Mouse (Mus musculus) spleen, adult 2 months (tissue): ENCODE data around the gene Hoxd9. TPM values are rescaled to one million over a fixed set of nuclear protein-coding genes. Genes with fewer than 3 reads are reported as not detected.

Experiments
- DNase-seq, 2 experiments: peaks; one replicate each; pipeline versions ENCODE4 v3.0.0 to v3.0.0-alpha.2; 2012 to 2021; ENCODE audit warnings: low spot score in 2 of 2, low read depth in 1 of 2
- H3K27ac ChIP-seq: fragments of 200-500 bp; 2 replicates; pipeline ENCODE4 v1.5.1; 2012; ENCODE audit warnings: low read length, inconsistent platforms; ENCODE audit not compliant: insufficient read depth
- H3K27me3 ChIP-seq: fragments of 200-500 bp; 2 replicates; pipeline ENCODE4 v1.6.1; 2012; ENCODE audit warnings: mild to moderate bottlenecking, moderate library complexity, low read length, inconsistent platforms; ENCODE audit not compliant: control insufficient read depth, insufficient read depth
- H3K36me3 ChIP-seq: fragments of 200-500 bp; 2 replicates; pipeline ENCODE4 v1.6.1; 2012; ENCODE audit warnings: mild to moderate bottlenecking, low read length, inconsistent platforms; ENCODE audit not compliant: control insufficient read depth, insufficient read depth
- H3K4me1 ChIP-seq: fragments of 200-500 bp; 2 replicates; pipeline ENCODE4 v1.6.1; 2011; ENCODE audit warnings: inconsistent platforms; ENCODE audit not compliant: control insufficient read depth, insufficient read depth, insufficient read length
- H3K4me3 ChIP-seq: fragments of 200-500 bp; 2 replicates; pipeline ENCODE4 v1.5.1; 2011; ENCODE audit warnings: mild to moderate bottlenecking, inconsistent platforms; ENCODE audit not compliant: insufficient read depth, insufficient read length; ENCODE audit errors: extremely low read depth
- CTCF ChIP-seq: fragments of 200-500 bp; IDR thresholded peaks from 2 replicates; pipeline ENCODE4 v1.5.1; 2011; ENCODE audit warnings: mild to moderate bottlenecking, inconsistent platforms; ENCODE audit not compliant: insufficient read depth, insufficient read length, insufficient replicate concordance; ENCODE audit errors: extremely low read depth
- POLR2A ChIP-seq: fragments of 200-500 bp; IDR thresholded peaks from 2 replicates; pipeline ENCODE4 v1.6.1; 2011; ENCODE audit warnings: low read depth, low read length, inconsistent platforms
- WGBS: fragments of 180-500 bp; shearing (Covaris S2); methylation state at CpG from one replicate; pipeline ENCODE4 v1.1.7; 2018; 5-methylcytosine and 5-hydroxymethylcytosine counted together
- polyA plus RNA-seq: library from polyadenylated mRNA; depleted of rRNA; stranded (reverse); fragments of >200 nt; gene quantifications from 2 replicates; pipeline ENCODE4 v1.2.3, GENCODE M21; 2012

Gene Hoxd9
- polyA plus RNA-seq, 1 experiment = 0.06 TPM

DNA sequence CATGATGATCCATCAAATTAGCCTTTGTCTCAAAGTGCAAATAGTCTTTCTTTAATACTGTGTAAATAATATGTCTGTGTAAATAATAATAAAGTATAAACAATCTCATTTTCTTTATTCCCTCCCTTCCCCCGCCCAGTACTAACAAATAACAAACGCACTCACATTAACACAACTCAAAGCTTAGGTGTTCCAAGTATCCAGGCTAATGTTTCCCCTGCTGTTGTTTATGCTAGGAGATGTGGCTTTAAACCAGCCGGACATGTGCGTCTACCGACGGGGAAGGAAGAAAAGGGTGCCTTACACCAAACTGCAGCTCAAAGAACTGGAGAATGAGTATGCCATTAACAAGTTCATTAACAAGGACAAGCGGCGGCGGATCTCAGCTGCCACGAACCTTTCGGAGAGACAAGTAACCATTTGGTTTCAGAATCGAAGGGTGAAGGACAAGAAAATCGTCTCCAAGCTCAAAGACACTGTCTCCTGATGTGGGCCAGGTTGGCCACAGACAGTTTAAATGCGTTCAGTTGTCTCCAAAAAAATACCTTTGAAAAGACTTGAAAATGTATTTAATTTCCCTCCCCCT, 27.8 kb upstream of the Hoxd9 start:
- Histone ChIP-seq H3K4me1 (peaks cover 2% of the 10 kb centered on the region), H3K27me3 (peaks cover 37% of the 10 kb centered on the region), H3K27ac (no peak overlapping the region), H3K4me3 (no peak overlapping the region), H3K36me3 (no peaks in the 10 kb centered on the region)
- no peak for DNase-seq
- 6% methylated on average over 14 of the region's 14 CpGs for WGBS
- TF ChIP-seq CTCF (no peak), POLR2A (no peak)

DNA sequence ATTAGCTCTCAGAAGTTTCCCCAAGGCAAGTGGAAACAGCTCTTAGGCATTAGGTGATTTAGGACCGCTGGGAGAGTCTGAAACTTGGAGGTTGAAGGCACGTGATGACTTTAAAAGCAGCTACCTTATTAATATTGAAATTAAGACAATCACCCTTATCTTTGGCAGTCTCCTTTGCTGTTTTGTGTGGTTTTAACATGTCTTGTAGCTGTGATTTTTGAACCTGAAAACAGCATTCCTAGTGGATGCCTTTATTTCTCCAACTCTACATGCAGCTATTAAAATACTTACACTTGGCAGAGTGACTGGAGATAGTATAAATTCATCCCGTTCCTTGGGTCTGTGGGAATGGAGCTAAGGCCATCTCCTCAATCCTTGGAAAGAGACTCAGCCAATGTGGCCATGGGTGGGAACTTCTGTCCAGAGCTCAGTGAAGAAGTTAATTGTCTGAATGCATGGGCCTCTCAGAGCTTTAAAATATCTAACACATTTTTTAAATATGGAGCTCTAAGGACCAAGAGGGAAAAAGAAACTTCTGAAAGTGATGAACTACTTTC, 26.8 kb upstream of the Hoxd9 start:
- peaks cover 43% of the 10 kb centered on the region for H3K27me3 ChIP-seq
- no peak overlapping the region for H3K4me3 ChIP-seq
- 20% methylated on average over 3 of the region's 3 CpGs for WGBS
- no peak for DNase-seq
- H3K36me3 ChIP-seq = no peaks in the 10 kb centered on the region
- no peak for TF ChIP-seq CTCF
- TF ChIP-seq POLR2A = no peak
- peaks cover 2% of the 10 kb centered on the region for H3K4me1 ChIP-seq
- H3K27ac ChIP-seq = no peak overlapping the region

DNA sequence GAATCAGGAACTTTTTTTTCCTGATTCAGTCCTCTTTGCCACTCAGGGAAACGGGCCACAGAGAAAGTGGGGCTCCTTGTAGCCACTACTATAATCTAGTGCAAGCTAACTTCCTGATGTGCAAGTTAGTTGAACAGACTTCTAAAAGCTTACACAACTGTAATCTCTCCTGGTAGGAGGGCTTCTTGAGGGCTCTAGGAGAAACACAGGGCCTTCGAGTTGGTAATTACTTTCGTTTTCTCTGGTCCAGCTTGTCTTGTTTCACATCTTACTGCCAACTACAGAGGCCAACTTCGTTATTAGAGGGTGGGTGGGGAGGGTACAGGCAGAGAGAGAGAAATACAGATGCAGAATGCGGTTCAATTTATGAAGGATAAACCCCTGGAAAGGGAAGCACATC, 25.7 kb upstream of the Hoxd9 start:
- Histone ChIP-seq H3K4me3 (no peak overlapping the region), H3K4me1 (peaks cover 2% of the 10 kb centered on the region), H3K27ac (no peak overlapping the region), H3K36me3 (no peaks in the 10 kb centered on the region), H3K27me3 (peaks cover 40% of the 10 kb centered on the region)
- no peak for DNase-seq
- TF ChIP-seq POLR2A (no peak), CTCF (no peak)
- WGBS = 23% methylated on average over 5 of the region's 5 CpGs

DNA sequence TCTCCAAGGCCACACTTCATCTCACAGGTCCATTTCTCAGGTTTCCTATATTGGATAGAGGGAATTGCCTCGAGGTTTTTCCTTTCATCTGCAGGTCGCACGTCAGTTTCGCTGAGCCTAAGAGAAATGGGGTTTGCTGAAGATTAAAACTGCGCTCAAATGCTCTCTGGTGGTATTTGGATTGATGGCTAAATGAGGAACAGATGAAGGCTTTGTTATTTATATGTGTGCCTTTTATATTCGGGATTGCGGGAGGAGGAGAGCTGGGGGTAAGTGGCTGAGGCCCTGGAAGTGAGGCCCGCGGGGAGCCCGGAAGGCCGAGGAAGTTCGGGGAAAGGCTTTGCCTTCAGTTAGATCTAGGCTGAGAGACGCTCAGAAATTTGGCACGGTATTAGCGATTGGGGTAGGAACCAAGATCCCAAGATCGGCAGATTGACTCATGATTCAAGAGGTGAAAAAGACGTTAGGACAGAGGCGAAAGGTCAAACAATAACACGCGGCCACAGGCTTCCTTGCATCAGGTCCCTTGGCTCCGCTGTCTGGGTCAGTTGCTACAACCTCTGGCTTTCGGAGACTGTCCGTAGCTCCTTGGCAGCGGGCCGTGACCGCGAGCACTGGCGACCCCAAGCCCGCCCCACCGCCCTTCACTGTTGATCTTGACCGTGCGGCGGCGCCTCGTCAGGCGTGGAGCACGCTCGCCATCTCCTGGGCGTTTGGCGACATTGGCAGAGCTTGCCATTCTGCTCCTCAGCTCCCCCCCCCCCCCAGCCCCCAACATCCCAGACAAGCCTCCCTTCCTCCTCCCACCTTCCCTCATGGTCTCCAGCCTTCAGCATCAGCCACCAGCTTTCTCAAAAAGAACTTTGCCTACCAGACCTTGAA, 24.8 kb upstream of the Hoxd9 start:
- peak in 1 of 2 experiments; percentile 36 for DNase-seq
- Histone ChIP-seq H3K4me1 (peaks cover 2% of the 10 kb centered on the region), H3K27me3 (peaks cover 38% of the 10 kb centered on the region), H3K36me3 (no peaks in the 10 kb centered on the region), H3K27ac (no peak overlapping the region), H3K4me3 (peak overlapping the region; percentile 31; the same call in 1 of the 2 replicates)
- WGBS = 5% methylated on average over 40 of the region's 40 CpGs
- TF ChIP-seq CTCF = peak; percentile 72
- no peak for TF ChIP-seq POLR2A

DNA sequence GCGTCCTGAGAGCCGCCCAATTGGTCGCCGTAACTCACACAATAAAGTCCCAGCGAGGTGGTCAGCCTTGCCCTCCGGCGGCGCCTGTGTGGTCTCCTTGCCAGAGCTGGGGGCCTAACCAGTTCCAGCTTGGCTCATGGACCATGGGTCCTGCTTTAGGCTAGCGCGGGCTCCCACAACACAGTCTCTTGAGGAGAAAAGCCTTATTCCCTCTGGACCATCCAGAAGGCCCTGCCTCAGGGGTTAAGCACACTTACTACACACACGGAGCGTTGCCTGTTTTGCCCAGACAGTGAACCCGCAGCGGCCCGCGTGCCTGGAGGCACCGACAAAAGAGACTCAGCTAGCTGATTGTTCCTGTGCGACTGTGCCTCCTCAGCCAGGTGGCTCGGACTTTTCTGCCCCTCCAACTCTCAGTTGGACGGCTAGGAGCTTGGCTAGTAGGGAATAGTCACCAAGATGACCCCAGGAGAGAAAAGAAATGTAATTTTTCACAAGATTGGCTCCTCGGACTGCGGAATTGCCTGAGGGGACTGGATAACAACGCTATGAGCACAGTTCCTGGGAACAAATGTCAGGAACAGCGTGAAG, 23.6 kb upstream of the Hoxd9 start:
- TF ChIP-seq POLR2A = no peak
- TF ChIP-seq CTCF = no peak
- no peaks in the 10 kb centered on the region for H3K36me3 ChIP-seq
- H3K4me1 ChIP-seq = peaks cover 2% of the 10 kb centered on the region; the same call in 1 of the 2 replicates
- DNase-seq = no peak
- H3K27me3 ChIP-seq = peaks cover 31% of the 10 kb centered on the region
- H3K4me3 ChIP-seq = no peak overlapping the region
- no peak overlapping the region for H3K27ac ChIP-seq
- 8% methylated on average over 24 of the region's 24 CpGs for WGBS

DNA sequence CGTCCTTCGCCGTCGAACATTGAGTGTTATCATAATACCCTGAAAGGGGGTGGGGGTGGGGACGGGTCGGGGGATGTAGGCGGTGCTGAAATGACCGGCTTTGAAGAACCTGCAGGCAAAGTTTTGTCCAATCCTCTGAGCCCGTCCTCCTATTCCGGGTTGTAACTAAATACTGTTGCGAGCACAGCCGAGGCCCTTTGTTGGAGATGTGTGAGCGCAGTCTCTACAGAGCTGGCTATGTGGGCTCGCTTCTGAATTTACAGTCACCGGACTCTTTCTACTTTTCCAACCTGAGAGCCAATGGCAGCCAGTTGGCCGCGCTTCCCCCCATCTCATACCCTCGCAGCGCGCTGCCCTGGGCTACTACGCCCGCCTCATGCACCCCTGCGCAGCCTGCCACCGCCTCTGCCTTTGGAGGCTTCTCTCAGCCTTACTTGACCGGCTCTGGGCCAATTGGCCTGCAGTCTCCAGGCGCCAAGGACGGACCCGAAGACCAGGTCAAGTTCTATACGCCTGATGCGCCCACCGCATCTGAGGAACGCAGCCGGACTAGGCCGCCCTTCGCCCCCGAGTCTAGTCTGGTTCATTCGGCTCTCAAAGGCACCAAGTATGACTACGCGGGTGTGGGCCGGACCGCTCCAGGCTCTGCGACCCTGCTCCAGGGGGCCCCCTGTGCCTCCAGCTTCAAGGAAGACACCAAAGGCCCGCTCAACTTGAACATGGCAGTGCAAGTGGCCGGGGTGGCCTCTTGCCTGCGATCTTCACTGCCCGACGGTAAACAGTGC, 22.5 kb upstream of the Hoxd9 start, which contains the start of gene Hoxd12:
Gene Hoxd12, plus strand, starts transcription at position 133 of the 785 bp plus-strand sequence.
- Histone ChIP-seq H3K27ac (no peak within 1 kb of the TSS), H3K4me3 (no peak within 1 kb of the TSS), H3K4me1 (peaks cover 2% of the 10 kb centered on the region; the same call in 1 of the 2 replicates), H3K36me3 (no peaks in the 10 kb centered on the region), H3K27me3 (peaks cover 36% of the 10 kb centered on the region)
- 10% methylated on average over 47 of the region's 47 CpGs for WGBS
- TF ChIP-seq POLR2A (no peak), CTCF (no peak)
- DNase-seq = no peak
